Comparison of ENCODE assay signal across 8 mouse cellular contexts in genomic region chr12:76016123-76017101, GRCm38 (mm10).
DNase-seq lines count a peak whose midpoint lies in the region; ATAC-seq lines count a peak whose summit lies in the region.

No protein-coding gene starts in this region.

- WGBS in hindbrain, embryonic 10.5 days = 81% methylated on average over 14 of the region's 14 CpGs
- WGBS in hindbrain, embryonic 16.5 days = 81% methylated on average over 14 of the region's 14 CpGs
- WGBS in hindbrain, embryonic 14.5 days = 84% methylated on average over 14 of the region's 14 CpGs
- 74% methylated on average over 14 of the region's 14 CpGs for WGBS in stomach, embryonic 15.5 days

- peaks cover 79% of the 10 kb centered on the region for H3K36me3 ChIP-seq in hindbrain, embryonic 10.5 days
- H3K36me3 ChIP-seq in hindbrain, embryonic 16.5 days (ENCODE audit: control insufficient read depth, insufficient read depth, low read length) = no peaks in the 10 kb centered on the region
- peaks cover 21% of the 10 kb centered on the region; the same call in 1 of the 2 replicates for H3K36me3 ChIP-seq in hindbrain, embryonic 14.5 days (replicated peaks; ENCODE audit: control insufficient read depth, insufficient read depth)
- H3K36me3 ChIP-seq in stomach, embryonic 15.5 days = 0 out of 2 replicates have a peak, but pooled peaks cover 3% of the 10 kb centered on the region

- H3K9me3 ChIP-seq in hindbrain, embryonic 10.5 days = no peaks in the 10 kb centered on the region
- H3K9me3 ChIP-seq in hindbrain, embryonic 16.5 days (ENCODE audit: control insufficient read depth, low read length) = no peaks in the 10 kb centered on the region
- no peaks in the 10 kb centered on the region for H3K9me3 ChIP-seq in hindbrain, embryonic 14.5 days (ENCODE audit: control insufficient read depth, low read length)
- no peaks in the 10 kb centered on the region for H3K9me3 ChIP-seq in stomach, embryonic 15.5 days

- H3K4me3 ChIP-seq in hindbrain, embryonic 10.5 days = no peak overlapping the region
- no peak overlapping the region for H3K4me3 ChIP-seq in hindbrain, embryonic 16.5 days (ENCODE audit: low read length)
- no peak overlapping the region for H3K4me3 ChIP-seq in hindbrain, embryonic 14.5 days (replicated peaks; ENCODE audit: low read length)
- H3K4me3 ChIP-seq in stomach, embryonic 15.5 days (replicated peaks) = no peak overlapping the region

- H3K27me3 ChIP-seq in hindbrain, embryonic 10.5 days (ENCODE audit: insufficient read depth, poor library complexity, severe bottlenecking) = no peaks in the 10 kb centered on the region
- no peaks in the 10 kb centered on the region for H3K27me3 ChIP-seq in hindbrain, embryonic 16.5 days (replicated peaks; ENCODE audit: control insufficient read depth, insufficient read depth, low read length)
- H3K27me3 ChIP-seq in hindbrain, embryonic 14.5 days (ENCODE audit: control insufficient read depth, insufficient read depth, low read length) = no peaks in the 10 kb centered on the region
- no peaks in the 10 kb centered on the region for H3K27me3 ChIP-seq in stomach, embryonic 15.5 days (replicated peaks)

- peak; percentile 80 for DNase-seq in hindbrain, embryonic 10.5 days (ENCODE audit: low spot score)
- DNase-seq in c-Kit-negative CD71-positive TER-119-positive erythroid progenitor cells, embryonic 14.5 days (ENCODE audit: low read depth, low spot score) = peak; percentile 42
- peak; percentile 52 for DNase-seq in fibroblast of lung, adult 2 months (ENCODE audit: low read depth)
- peak; percentile 79 for DNase-seq in hindbrain, embryonic 14.5 days (ENCODE audit: low spot score)
- peak; percentile 33 for DNase-seq in left cerebral cortex, adult 11 months (ENCODE audit: low spot score)

- H3K4me2 ChIP-seq in hindbrain, embryonic 16.5 days (ENCODE audit: low read length) = no peak overlapping the region
- no peak overlapping the region for H3K4me2 ChIP-seq in hindbrain, embryonic 14.5 days (replicated peaks)
- no peak overlapping the region for H3K4me2 ChIP-seq in stomach, embryonic 15.5 days

- H3K27ac ChIP-seq in hindbrain, embryonic 10.5 days = no peak overlapping the region
- H3K27ac ChIP-seq in hindbrain, embryonic 16.5 days (ENCODE audit: low read depth, low read length) = no peak overlapping the region
- H3K27ac ChIP-seq in hindbrain, embryonic 14.5 days = no peak overlapping the region
- no peak overlapping the region for H3K27ac ChIP-seq in stomach, embryonic 15.5 days

- ATAC-seq in hindbrain, embryonic 16.5 days = no peak
- no peak for ATAC-seq in hindbrain, embryonic 14.5 days (ENCODE audit: low FRiP score)
- ATAC-seq in megakaryocyte-erythroid progenitor cell, adult 5-6 weeks (replicated peaks; ENCODE audit: low FRiP score, low TSS enrichment, poor library complexity, severe bottlenecking) = peak; percentile 87
- peak; percentile 36; the same call in 1 of the 2 replicates for ATAC-seq in stomach, embryonic 15.5 days (ENCODE audit: insufficient read depth, low FRiP score, low read depth)

- H3K9ac ChIP-seq in hindbrain, embryonic 16.5 days (ENCODE audit: low read depth, low read length) = no peak overlapping the region
- no peak overlapping the region for H3K9ac ChIP-seq in hindbrain, embryonic 14.5 days
- no peak overlapping the region for H3K9ac ChIP-seq in stomach, embryonic 15.5 days

- H3K4me1 ChIP-seq in hindbrain, embryonic 10.5 days (replicated peaks) = no peaks in the 10 kb centered on the region
- no peaks in the 10 kb centered on the region for H3K4me1 ChIP-seq in hindbrain, embryonic 16.5 days (ENCODE audit: control insufficient read depth, insufficient read depth, low read depth, low read length)
- no peaks in the 10 kb centered on the region for H3K4me1 ChIP-seq in hindbrain, embryonic 14.5 days (replicated peaks; ENCODE audit: control insufficient read depth, insufficient read depth, low read length)
- peaks cover 6% of the 10 kb centered on the region; the same call in 1 of the 2 replicates for H3K4me1 ChIP-seq in stomach, embryonic 15.5 days

Comparison
In these comparisons a context has a peak if more than half of its experiments do, and no peak if none do; other contexts are left out.
1. ATAC-seq: peak in megakaryocyte-erythroid progenitor cell, adult 5-6 weeks (single experiment) and stomach, embryonic 15.5 days (single experiment); none in hindbrain, embryonic 16.5 days (single experiment) and hindbrain, embryonic 14.5 days (single experiment).
2. Peak in every context shown above with its lines, with median percentiles within 50 percentile points of each other: DNase-seq.